Mouse (Mus musculus) testis, adult 2 months (tissue): ENCODE measurements around the gene Sccpdh.

ENCODE experiments used
- CTCF ChIP-seq: fragments of 200-500 bp; IDR thresholded peaks from 2 replicates; pipeline ENCODE4 v1.5.1; 2012; ENCODE audit warnings: low read depth, mild to moderate bottlenecking, inconsistent platforms, low read length, moderate library complexity; ENCODE audit not compliant: control insufficient read depth, insufficient read depth, insufficient replicate concordance
- POLR2A ChIP-seq: fragments of 200-500 bp; IDR thresholded peaks from 2 replicates; pipeline ENCODE4 v1.6.1; 2012; ENCODE audit warnings: low read depth, mild to moderate bottlenecking, inconsistent platforms, low read length, moderate library complexity; ENCODE audit not compliant: control insufficient read depth

DNA sequence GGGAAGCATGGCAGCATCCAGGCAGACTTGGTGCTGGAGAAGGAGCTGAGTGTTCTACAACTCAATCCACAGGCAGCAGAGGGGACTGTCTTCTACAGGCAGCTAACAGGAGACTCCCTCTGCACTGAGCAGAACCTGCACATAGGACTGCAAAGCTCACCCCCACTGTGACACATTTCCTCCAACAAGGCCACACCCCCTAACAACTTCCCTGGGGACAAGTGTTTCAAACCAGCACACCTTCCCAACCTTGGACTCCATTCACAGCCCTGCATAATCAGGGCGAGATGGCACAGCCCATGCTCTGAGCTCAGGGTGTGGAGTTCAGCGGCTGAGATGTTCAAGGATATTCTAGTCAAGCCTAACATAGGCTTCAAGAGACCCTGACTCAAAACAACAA, 9.0 kb downstream of the Sccpdh start:
- TF ChIP-seq POLR2A (no peak), CTCF (no peak)
